8 mouse cellular contexts compared by ENCODE assay signal in the genomic region with DNA sequence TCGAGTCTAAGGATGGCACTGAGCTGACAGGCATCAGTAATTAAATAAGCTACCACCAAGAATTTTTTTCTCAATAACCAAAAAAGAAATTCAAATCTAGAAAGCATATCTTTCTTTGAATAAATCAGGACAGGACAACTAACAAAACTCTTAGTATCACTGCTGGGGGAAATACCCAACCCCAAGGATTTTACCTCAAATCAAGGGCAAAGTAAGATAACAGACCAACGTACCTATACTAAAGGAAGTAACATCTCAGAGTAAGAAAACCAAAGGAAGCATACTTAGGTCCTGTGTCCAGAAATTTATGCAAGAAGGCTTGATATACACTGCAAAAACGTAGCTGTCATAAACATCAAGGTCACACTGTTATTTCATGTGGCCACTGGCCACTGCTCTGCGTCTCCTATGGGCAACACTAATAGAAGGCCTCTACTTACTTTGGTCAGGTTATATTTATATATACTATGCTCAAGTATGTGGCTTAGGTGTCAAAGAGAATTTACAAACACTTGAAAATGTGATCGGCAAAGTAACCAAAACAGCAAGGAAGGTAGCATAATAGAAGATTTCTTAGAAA. TPM values are rescaled to one million over a fixed set of nuclear protein-coding genes. Genes with fewer than 3 reads are reported as not detected.
A peak's percentile ranks its signal among the peaks of the same experiment; 100 is the strongest.
DNase-seq lines count a peak whose midpoint lies in the region; ATAC-seq lines count a peak whose summit lies in the region.

No protein-coding gene starts in this region.

- 50% methylated on average over 5 of the region's 5 CpGs for WGBS in lung, embryonic 16.5 days
- WGBS in forebrain, embryonic 10.5 days = 80% methylated on average over 5 of the region's 5 CpGs
- 77% methylated on average over 5 of the region's 5 CpGs for WGBS in limb, embryonic 11.5 days
- WGBS in stomach, embryonic 14.5 days = 59% methylated on average over 5 of the region's 5 CpGs

- H3K4me2 ChIP-seq in lung, embryonic 16.5 days (ENCODE audit: low read depth, low read length) = peak overlapping the region; percentile 71
- peak overlapping the region; percentile 64 for H3K4me2 ChIP-seq in limb, embryonic 11.5 days (ENCODE audit: low read depth, severe bottlenecking)
- peak overlapping the region; percentile 79 for H3K4me2 ChIP-seq in stomach, embryonic 14.5 days (replicated peaks; ENCODE audit: low read depth, low read length)

- 0 out of 2 replicates have a peak, but pooled peaks cover 3% of the 10 kb centered on the region for H3K36me3 ChIP-seq in lung, embryonic 16.5 days (ENCODE audit: control insufficient read depth, insufficient read depth, low read length)
- H3K36me3 ChIP-seq in forebrain, embryonic 10.5 days (replicated peaks) = peaks cover 19% of the 10 kb centered on the region
- H3K36me3 ChIP-seq in limb, embryonic 11.5 days (ENCODE audit: control insufficient read depth, insufficient read depth, low read length) = peaks cover 2% of the 10 kb centered on the region; the same call in 1 of the 2 replicates
- no peaks in the 10 kb centered on the region; the same call in 1 of the 2 replicates for H3K36me3 ChIP-seq in stomach, embryonic 14.5 days (ENCODE audit: control insufficient read depth, insufficient read depth, low read length)

- peaks cover 8% of the 10 kb centered on the region for H3K4me1 ChIP-seq in lung, embryonic 16.5 days (replicated peaks; ENCODE audit: control insufficient read depth, insufficient read depth, low read length)
- H3K4me1 ChIP-seq in forebrain, embryonic 10.5 days = peaks cover 17% of the 10 kb centered on the region
- no peaks in the 10 kb centered on the region for H3K4me1 ChIP-seq in limb, embryonic 11.5 days (ENCODE audit: control insufficient read depth, insufficient read depth, low read length)
- H3K4me1 ChIP-seq in stomach, embryonic 14.5 days (ENCODE audit: control insufficient read depth, insufficient read depth, low read length) = peaks cover 8% of the 10 kb centered on the region; the same call in 1 of the 2 replicates

- peak overlapping the region; percentile 76 for H3K4me3 ChIP-seq in lung, embryonic 16.5 days (ENCODE audit: low read length)
- H3K4me3 ChIP-seq in forebrain, embryonic 10.5 days = peak overlapping the region; percentile 92
- peak overlapping the region; percentile 80 for H3K4me3 ChIP-seq in limb, embryonic 11.5 days (ENCODE audit: low read depth, low read length)
- H3K4me3 ChIP-seq in stomach, embryonic 14.5 days (ENCODE audit: low read depth, low read length) = peak overlapping the region; percentile 85

- H3K27me3 ChIP-seq in lung, embryonic 16.5 days (ENCODE audit: control insufficient read depth, insufficient read depth, low read depth, low read length) = no peaks in the 10 kb centered on the region
- no peaks in the 10 kb centered on the region for H3K27me3 ChIP-seq in forebrain, embryonic 10.5 days (ENCODE audit: poor library complexity, severe bottlenecking)
- H3K27me3 ChIP-seq in limb, embryonic 11.5 days (ENCODE audit: control insufficient read depth, insufficient read depth, low read length) = no peaks in the 10 kb centered on the region
- no peaks in the 10 kb centered on the region for H3K27me3 ChIP-seq in stomach, embryonic 14.5 days (ENCODE audit: control insufficient read depth, insufficient read depth, low read length)

- intact Hi-C loops in gastrocnemius, postnatal 36 days (cut with DNase I) = no loop called here

- no peak for ATAC-seq in lung, embryonic 16.5 days (ENCODE audit: low read depth)
- no peak for ATAC-seq in limb, embryonic 11.5 days (ENCODE audit: insufficient number of reproducible peaks, low FRiP score, low TSS enrichment, low read depth)
- no peak for ATAC-seq in stomach, embryonic 14.5 days (ENCODE audit: insufficient number of reproducible peaks, insufficient read depth, low FRiP score, low read depth)

- no peak for DNase-seq in lung, postnatal 25 days (ENCODE audit: low spot score)
- DNase-seq in forebrain, embryonic 10.5 days (ENCODE audit: extremely low spot score, low spot score) = no peak
- no peak for DNase-seq in limb, embryonic 11.5 days (ENCODE audit: low spot score)
- DNase-seq in spleen, postnatal 14 days (ENCODE audit: low spot score in 2 of 2) = no peak
- no peak for DNase-seq in frontal cortex, postnatal 25 days (ENCODE audit: low spot score in 2 of 2)
- DNase-seq in gastrocnemius, postnatal 36 days = no peak

- peak overlapping the region; percentile 84 for H3K9ac ChIP-seq in lung, embryonic 16.5 days (ENCODE audit: low read length)
- peak overlapping the region; percentile 66 for H3K9ac ChIP-seq in limb, embryonic 11.5 days (ENCODE audit: low read length)
- H3K9ac ChIP-seq in stomach, embryonic 14.5 days (replicated peaks; ENCODE audit: low read depth, low read length) = peak overlapping the region; percentile 72; the same call in 1 of the 2 replicates

- no peaks in the 10 kb centered on the region for H3K9me3 ChIP-seq in lung, embryonic 16.5 days (ENCODE audit: control insufficient read depth, low read length)
- no peaks in the 10 kb centered on the region for H3K9me3 ChIP-seq in forebrain, embryonic 10.5 days
- H3K9me3 ChIP-seq in limb, embryonic 11.5 days (ENCODE audit: control insufficient read depth, low read length) = no peaks in the 10 kb centered on the region
- H3K9me3 ChIP-seq in stomach, embryonic 14.5 days (ENCODE audit: control insufficient read depth, low read depth, low read length) = no peaks in the 10 kb centered on the region

- H3K27ac ChIP-seq in lung, embryonic 16.5 days (ENCODE audit: low read length) = peak overlapping the region; percentile 97; the same call in 1 of the 2 replicates
- peak overlapping the region; percentile 95 for H3K27ac ChIP-seq in forebrain, embryonic 10.5 days
- no peak overlapping the region for H3K27ac ChIP-seq in limb, embryonic 11.5 days (replicated peaks; ENCODE audit: low read depth, low read length)
- H3K27ac ChIP-seq in stomach, embryonic 14.5 days (ENCODE audit: low read length) = no peak overlapping the region

RNA-seq across cellular contexts. Expression of a gene that starts 2.0 kb away (rescaled TPM):
- 21.3 and 23.1 TPM in 2 replicates for polyA plus RNA-seq in lung, embryonic 16.5 days (2015; fragmentation: Nextera tagmentation; extraction: Ambion mirVana)
- polyA plus RNA-seq in forebrain, embryonic 10.5 days (2016; fragmentation: Nextera tagmentation; extraction: Ambion mirVana) = 31.0 and 32.1 TPM in 2 replicates
- polyA plus RNA-seq in limb, embryonic 11.5 days (2014; fragmentation: Nextera tagmentation; extraction: Ambion mirVana) = 27.8 and 28.7 TPM in 2 replicates
- polyA plus RNA-seq in stomach, embryonic 14.5 days (2014; fragmentation: Nextera tagmentation; extraction: Ambion mirVana) = 26.2 and 26.4 TPM in 2 replicates
- 10 to 100 TPM; 26.2 to 27.0 TPM for total RNA-seq in gastrocnemius, postnatal 36 days (2021)

RNA-seq across cellular contexts. Expression of a gene that starts 15.6 kb away (rescaled TPM):
- polyA plus RNA-seq in lung, embryonic 16.5 days (2015; fragmentation: Nextera tagmentation; extraction: Ambion mirVana) = 54.2 and 59.9 TPM in 2 replicates
- 175 and 182 TPM in 2 replicates for polyA plus RNA-seq in forebrain, embryonic 10.5 days (2016; fragmentation: Nextera tagmentation; extraction: Ambion mirVana)
- 97.5 and 105 TPM in 2 replicates for polyA plus RNA-seq in limb, embryonic 11.5 days (2014; fragmentation: Nextera tagmentation; extraction: Ambion mirVana)
- polyA plus RNA-seq in stomach, embryonic 14.5 days (2014; fragmentation: Nextera tagmentation; extraction: Ambion mirVana) = 84.2 and 94.1 TPM in 2 replicates
- 1 to 10 TPM; 4.8 to 5.8 TPM for total RNA-seq in gastrocnemius, postnatal 36 days (2021)

Comparison
In these comparisons a context has a peak if more than half of its experiments do, and no peak if none do; other contexts are left out.
1. H3K27ac ChIP-seq: peak in lung, embryonic 16.5 days (single experiment) and forebrain, embryonic 10.5 days (single experiment); none in limb, embryonic 11.5 days (single experiment) and stomach, embryonic 14.5 days (single experiment).
2. Peak in every context shown above with its lines, with median percentiles within 50 percentile points of each other: H3K4me2 ChIP-seq, H3K4me3 ChIP-seq and H3K9ac ChIP-seq.